Mouse (Mus musculus) midbrain, embryonic 11.5 days (tissue): ENCODE measurements around the gene Fam186a. TPM values are rescaled to one million over a fixed set of nuclear protein-coding genes. Genes with fewer than 3 reads are reported as not detected.

Experiments used
- ATAC-seq: fragments of 200-750 bp; cut with Nextera tagmentation; 2 replicates; pipeline ENCODE4 v1.8.0; 2017; ENCODE audit warnings: moderate TSS enrichment, moderate library complexity; ENCODE audit not compliant: low FRiP score
- DNase-seq: peaks from one replicate; pipeline ENCODE4 v3.0.0; 2015; ENCODE audit warnings: low spot score; ENCODE audit errors: missing footprints
- H3K27ac ChIP-seq: fragments of 300-500 bp; sonication (generic); 2 replicates; pipeline ENCODE4 v1.5.1; 2014; ENCODE audit warnings: low read depth, low read length
- H3K27me3 ChIP-seq: fragments of 300-500 bp; sonication (generic); 2 replicates; pipeline ENCODE4 v1.6.1; 2014; ENCODE audit warnings: mild to moderate bottlenecking, low read length, moderate library complexity, mixed read lengths; ENCODE audit not compliant: control insufficient read depth, insufficient read depth
- H3K36me3 ChIP-seq: fragments of 300-500 bp; sonication (generic); 2 replicates; pipeline ENCODE4 v1.6.1; 2014; ENCODE audit warnings: mild to moderate bottlenecking, low read length, moderate library complexity, mixed read lengths; ENCODE audit not compliant: control insufficient read depth, insufficient read depth
- H3K4me1 ChIP-seq: fragments of 300-500 bp; sonication (generic); 2 replicates; pipeline ENCODE4 v1.6.1; 2014; ENCODE audit warnings: low read length; ENCODE audit not compliant: control insufficient read depth, insufficient read depth
- H3K4me2 ChIP-seq: fragments of 300-500 bp; sonication (generic); 2 replicates; pipeline ENCODE4 v1.6.1; 2014; ENCODE audit warnings: mild to moderate bottlenecking, moderate library complexity
- H3K4me3 ChIP-seq: fragments of 300-500 bp; sonication (generic); 2 replicates; pipeline ENCODE4 v1.5.1; 2014; ENCODE audit warnings: low read depth, low read length
- H3K9ac ChIP-seq: fragments of 300-500 bp; sonication (generic); 2 replicates; pipeline ENCODE4 v1.6.1; 2014; ENCODE audit warnings: low read length
- H3K9me3 ChIP-seq: fragments of 300-500 bp; sonication (generic); 2 replicates; pipeline ENCODE4 v1.6.1; 2016; ENCODE audit warnings: low read length; ENCODE audit not compliant: control insufficient read depth
- WGBS: fragments of 180-500 bp; shearing (Covaris S2); extraction: QIAGEN DNeasy Blood & Tissue Kit; methylation state at CpG from one replicate; pipeline ENCODE4 v1.1.7; 2014; 5-methylcytosine and 5-hydroxymethylcytosine counted together
- polyA plus RNA-seq: library from polyadenylated mRNA; unstranded; fragments of >200 nt; fragmentation: Nextera tagmentation; extraction: Ambion mirVana; gene quantifications from 2 replicates; pipeline ENCODE4 v1.2.1, GENCODE M21; 2014

Gene Fam186a
- polyA plus RNA-seq, 1 experiment from 2014 or later, result not detected

- H3K4me3 ChIP-seq, result no peak overlapping the region
- no peaks in the 10 kb centered on the region for H3K4me1 ChIP-seq
- H3K27ac ChIP-seq, result no peak overlapping the region
- no peak overlapping the region for H3K4me2 ChIP-seq
- no peak for ATAC-seq
- no peaks in the 10 kb centered on the region for H3K36me3 ChIP-seq
- H3K9ac ChIP-seq, result no peak overlapping the region
- DNase-seq, result no peak
- H3K27me3 ChIP-seq, result no peaks in the 10 kb centered on the region
- peaks cover 3% of the 10 kb centered on the region; the same call in 1 of the 2 replicates for H3K9me3 ChIP-seq
- WGBS, result 55% methylated on average over 2 of the region's 2 CpGs
Measured at GRCm38 (mm10) chr15:99940426-99940825, 26.4 kb downstream of the Fam186a start.

GRCm38 (mm10) chr15:99937841-99938240 is 29.0 kb downstream of the Fam186a start:
- no peak for ATAC-seq
- 82% methylated on average over 8 of the region's 8 CpGs for WGBS
- no peaks in the 10 kb centered on the region for H3K4me1 ChIP-seq
- H3K9ac ChIP-seq, result no peak overlapping the region
- no peaks in the 10 kb centered on the region for H3K9me3 ChIP-seq
- DNase-seq, result no peak
- H3K27me3 ChIP-seq, result no peaks in the 10 kb centered on the region
- H3K4me3 ChIP-seq, result no peak overlapping the region
- H3K36me3 ChIP-seq, result no peaks in the 10 kb centered on the region
- no peak overlapping the region for H3K4me2 ChIP-seq
- no peak overlapping the region for H3K27ac ChIP-seq

GRCm38 (mm10) chr15:99936659-99937058 is 30.2 kb downstream of the Fam186a start:
- no peaks in the 10 kb centered on the region for H3K4me1 ChIP-seq
- H3K9me3 ChIP-seq, result no peaks in the 10 kb centered on the region
- DNase-seq, result no peak
- H3K27ac ChIP-seq, result no peak overlapping the region
- 86% methylated on average over 3 of the region's 3 CpGs for whole genome bisulfite sequencing
- no peak overlapping the region for H3K4me3 ChIP-seq
- ATAC-seq, result no peak
- no peak overlapping the region for H3K9ac ChIP-seq
- no peaks in the 10 kb centered on the region for H3K27me3 ChIP-seq
- no peaks in the 10 kb centered on the region for H3K36me3 ChIP-seq
- H3K4me2 ChIP-seq, result no peak overlapping the region

- H3K9ac ChIP-seq, result no peak overlapping the region
- WGBS, result 45% methylated on average over 1 of the region's 1 CpGs
- no peak overlapping the region for H3K4me2 ChIP-seq
- ATAC-seq (no peak), DNase-seq (no peak)
- no peak overlapping the region for H3K4me3 ChIP-seq
- H3K27ac ChIP-seq, result no peak overlapping the region
- H3K36me3 ChIP-seq, result no peaks in the 10 kb centered on the region
- H3K27me3 ChIP-seq, result no peaks in the 10 kb centered on the region
- no peaks in the 10 kb centered on the region for H3K4me1 ChIP-seq
- no peaks in the 10 kb centered on the region for H3K9me3 ChIP-seq
Measured at GRCm38 (mm10) chr15:99934501-99934900, 32.4 kb downstream of the Fam186a start.

- no peak overlapping the region for H3K4me2 ChIP-seq
- H3K27ac ChIP-seq, result no peak overlapping the region
- DNase-seq (no peak), ATAC-seq (no peak)
- no peaks in the 10 kb centered on the region for H3K9me3 ChIP-seq
- no peaks in the 10 kb centered on the region for H3K36me3 ChIP-seq
- H3K4me1 ChIP-seq, result no peaks in the 10 kb centered on the region
- H3K4me3 ChIP-seq, result no peak overlapping the region
- H3K9ac ChIP-seq, result no peak overlapping the region
- no peaks in the 10 kb centered on the region for H3K27me3 ChIP-seq
- 88% methylated on average over 8 of the region's 8 CpGs for whole genome bisulfite sequencing
Measured at GRCm38 (mm10) chr15:99931231-99931630, 35.6 kb downstream of the Fam186a start.

- no peaks in the 10 kb centered on the region for H3K27me3 ChIP-seq
- H3K4me3 ChIP-seq, result no peak overlapping the region
- no peak for ATAC-seq
- DNase-seq, result no peak
- 89% methylated on average over 15 of the region's 15 CpGs for WGBS
- H3K9me3 ChIP-seq, result no peaks in the 10 kb centered on the region
- H3K4me2 ChIP-seq, result no peak overlapping the region
- no peak overlapping the region for H3K27ac ChIP-seq
- no peaks in the 10 kb centered on the region for H3K36me3 ChIP-seq
- H3K4me1 ChIP-seq, result no peaks in the 10 kb centered on the region
- no peak overlapping the region for H3K9ac ChIP-seq
Measured at GRCm38 (mm10) chr15:99919601-99920158, 47.2 kb downstream of the Fam186a start.

- Histone ChIP-seq H3K4me2 (no peak overlapping the region), H3K4me1 (no peaks in the 10 kb centered on the region), H3K27ac (no peak overlapping the region), H3K9me3 (no peaks in the 10 kb centered on the region), H3K9ac (no peak overlapping the region), H3K36me3 (no peaks in the 10 kb centered on the region), H3K4me3 (no peak overlapping the region), H3K27me3 (no peaks in the 10 kb centered on the region)
- WGBS, result 82% methylated on average over 3 of the region's 3 CpGs
- DNase-seq (no peak), ATAC-seq (no peak)
Measured at GRCm38 (mm10) chr15:99917264-99917663, 49.6 kb downstream of the Fam186a start.

- ATAC-seq (no peak), DNase-seq (no peak)
- WGBS, result 80% methylated on average over 5 of the region's 5 CpGs
- Histone ChIP-seq H3K4me3 (no peak overlapping the region), H3K4me1 (no peaks in the 10 kb centered on the region), H3K36me3 (no peaks in the 10 kb centered on the region), H3K9ac (no peak overlapping the region), H3K9me3 (no peaks in the 10 kb centered on the region), H3K27me3 (no peaks in the 10 kb centered on the region), H3K27ac (no peak overlapping the region), H3K4me2 (no peak overlapping the region)
Measured at GRCm38 (mm10) chr15:99914613-99915012, 52.2 kb downstream of the Fam186a start.

GRCm38 (mm10) chr15:99911785-99912184 is 55.1 kb downstream of the Fam186a start:
- no peaks in the 10 kb centered on the region for H3K27me3 ChIP-seq
- H3K27ac ChIP-seq, result no peak overlapping the region
- no peaks in the 10 kb centered on the region for H3K4me1 ChIP-seq
- DNase-seq (no peak), ATAC-seq (no peak)
- H3K4me2 ChIP-seq, result no peak overlapping the region
- no peaks in the 10 kb centered on the region for H3K9me3 ChIP-seq
- H3K36me3 ChIP-seq, result no peaks in the 10 kb centered on the region
- no peak overlapping the region for H3K4me3 ChIP-seq
- no peak overlapping the region for H3K9ac ChIP-seq
- 94% methylated on average over 4 of the region's 4 CpGs for WGBS
